Mouse (Mus musculus): ENCODE measurements around the gene Igf2bp1.

- TF ChIP-seq CTCF (conservative IDR thresholded peaks at IDR 0.05; ENCODE audit: low read length) (no peak), NANOG (IDR thresholded peaks at IDR 0.05; ENCODE audit: borderline replicate concordance, low read length) (no peak)
Observed at GRCm38 (mm10) chr11:95911579-95911978, 94.2 kb downstream of the Igf2bp1 start.

All from E14TG2a.4 (cell line).